Mouse (Mus musculus) testis, adult 2 months (tissue): ENCODE data around the gene Auts2. TPM values are rescaled to one million over a fixed set of nuclear protein-coding genes. Genes with fewer than 3 reads are reported as not detected.

ENCODE experiments used
- H3K27ac ChIP-seq: fragments of 200-500 bp; 2 replicates; pipeline ENCODE4 v1.5.1; 2012; ENCODE audit warnings: low read depth, low read length; ENCODE audit not compliant: control insufficient read depth, insufficient read depth
- H3K27me3 ChIP-seq: fragments of 200-500 bp; 2 replicates; pipeline ENCODE4 v1.6.1; 2012; ENCODE audit warnings: mild to moderate bottlenecking, low read length, moderate library complexity; ENCODE audit not compliant: control insufficient read depth, insufficient read depth
- H3K36me3 ChIP-seq: fragments of 200-500 bp; 2 replicates; pipeline ENCODE4 v1.6.1; 2012; ENCODE audit warnings: mild to moderate bottlenecking, low read length; ENCODE audit not compliant: control insufficient read depth, insufficient read depth
- H3K4me1 ChIP-seq: fragments of 200-500 bp; 2 replicates; pipeline ENCODE4 v1.6.1; 2012; ENCODE audit warnings: low read length; ENCODE audit not compliant: control insufficient read depth, insufficient read depth
- H3K4me3 ChIP-seq: fragments of 200-500 bp; 2 replicates; pipeline ENCODE4 v1.5.1; 2012; ENCODE audit warnings: low read depth, mild to moderate bottlenecking, low read length, moderate library complexity, mixed read lengths; ENCODE audit not compliant: control insufficient read depth
- CTCF ChIP-seq: fragments of 200-500 bp; IDR thresholded peaks from 2 replicates; pipeline ENCODE4 v1.5.1; 2012; ENCODE audit warnings: low read depth, mild to moderate bottlenecking, inconsistent platforms, low read length, moderate library complexity; ENCODE audit not compliant: control insufficient read depth, insufficient read depth, insufficient replicate concordance
- POLR2A ChIP-seq: fragments of 200-500 bp; IDR thresholded peaks from 2 replicates; pipeline ENCODE4 v1.6.1; 2012; ENCODE audit warnings: low read depth, mild to moderate bottlenecking, inconsistent platforms, low read length, moderate library complexity; ENCODE audit not compliant: control insufficient read depth
- polyA plus RNA-seq: library from polyadenylated mRNA; depleted of rRNA; stranded (reverse); fragments of >200 nt; gene quantifications from 2 replicates; pipeline ENCODE4 v1.2.3, GENCODE M21; 2012

Auts2 gene
- polyA plus RNA-seq, 1 experiment, result 4.3 TPM

DNA sequence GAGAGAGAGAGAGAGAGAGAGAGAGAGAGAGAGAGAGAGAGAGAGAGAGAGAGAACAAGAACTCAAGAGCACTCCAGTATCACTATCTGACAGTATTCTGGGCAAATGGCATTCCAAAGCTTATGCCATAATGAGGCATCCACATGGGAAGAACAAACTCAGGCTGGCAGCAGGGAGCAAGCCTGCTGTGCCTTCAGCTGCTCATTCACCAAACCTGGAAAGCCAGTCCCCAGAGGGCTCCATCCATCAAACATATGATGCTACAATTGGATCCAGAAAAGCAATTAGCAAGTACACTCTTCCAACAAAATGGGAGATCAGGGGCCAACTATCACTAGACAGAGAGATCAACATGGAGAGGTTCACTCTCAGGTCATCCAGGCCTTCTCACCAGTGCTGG is 531.3 kb downstream of the Auts2 start:
- no peaks in the 10 kb centered on the region for H3K36me3 ChIP-seq
- H3K4me1 ChIP-seq, result no peaks in the 10 kb centered on the region
- no peak overlapping the region for H3K4me3 ChIP-seq
- H3K27ac ChIP-seq, result no peak overlapping the region
- TF ChIP-seq POLR2A (no peak), CTCF (no peak)
- no peaks in the 10 kb centered on the region for H3K27me3 ChIP-seq

DNA sequence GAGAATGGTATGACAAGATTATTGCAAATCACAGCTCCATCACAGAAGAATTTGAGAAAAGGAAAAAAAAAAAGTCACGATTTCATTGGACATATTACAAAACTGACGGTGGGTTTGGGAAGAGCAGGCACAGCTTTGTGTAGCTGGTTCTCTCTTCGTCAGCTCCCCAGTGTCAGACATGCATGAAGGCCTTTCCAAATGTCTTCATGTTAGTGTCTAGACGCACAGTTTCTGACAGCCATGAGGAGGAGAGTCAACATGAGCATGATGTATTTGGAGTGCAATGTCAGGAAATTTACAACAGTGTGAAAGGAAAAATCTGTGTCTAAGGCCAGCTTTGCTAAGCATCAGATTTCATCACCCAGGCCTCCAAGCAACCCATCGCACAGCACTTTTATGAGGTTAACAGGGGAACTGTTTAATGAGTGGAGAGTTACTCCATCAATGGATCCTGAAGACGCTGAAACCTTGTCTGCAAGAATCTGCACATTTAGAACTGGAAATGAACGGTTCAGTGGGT is 534.4 kb downstream of the Auts2 start:
- no peaks in the 10 kb centered on the region for H3K4me1 ChIP-seq
- TF ChIP-seq POLR2A, result no peak
- no peak for TF ChIP-seq CTCF
- H3K27ac ChIP-seq, result no peak overlapping the region
- H3K4me3 ChIP-seq, result no peak overlapping the region
- no peaks in the 10 kb centered on the region for H3K27me3 ChIP-seq
- no peaks in the 10 kb centered on the region for H3K36me3 ChIP-seq

DNA sequence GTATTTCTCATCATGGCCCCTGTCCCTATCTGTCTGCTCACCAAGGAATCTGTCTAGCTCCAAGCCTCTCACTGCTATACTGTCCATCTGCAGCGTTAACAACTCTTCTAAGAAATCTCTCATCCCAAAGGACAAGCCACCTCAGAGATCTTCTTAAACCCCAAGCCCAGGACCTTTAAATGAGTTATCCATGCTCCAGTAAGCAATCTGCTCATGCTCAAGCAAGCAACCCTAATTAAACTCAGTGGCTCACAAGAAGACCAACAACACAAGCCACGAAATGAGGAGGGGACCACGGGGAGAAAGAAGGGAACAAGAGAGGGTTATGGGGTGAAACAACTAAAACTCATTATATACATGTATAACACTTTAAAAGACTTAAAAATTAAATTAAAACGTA is 535.2 kb downstream of the Auts2 start:
- TF ChIP-seq POLR2A (no peak), CTCF (no peak)
- H3K4me3 ChIP-seq, result no peak overlapping the region
- no peaks in the 10 kb centered on the region for H3K27me3 ChIP-seq
- no peaks in the 10 kb centered on the region for H3K4me1 ChIP-seq
- H3K36me3 ChIP-seq, result no peaks in the 10 kb centered on the region
- no peak overlapping the region for H3K27ac ChIP-seq

DNA sequence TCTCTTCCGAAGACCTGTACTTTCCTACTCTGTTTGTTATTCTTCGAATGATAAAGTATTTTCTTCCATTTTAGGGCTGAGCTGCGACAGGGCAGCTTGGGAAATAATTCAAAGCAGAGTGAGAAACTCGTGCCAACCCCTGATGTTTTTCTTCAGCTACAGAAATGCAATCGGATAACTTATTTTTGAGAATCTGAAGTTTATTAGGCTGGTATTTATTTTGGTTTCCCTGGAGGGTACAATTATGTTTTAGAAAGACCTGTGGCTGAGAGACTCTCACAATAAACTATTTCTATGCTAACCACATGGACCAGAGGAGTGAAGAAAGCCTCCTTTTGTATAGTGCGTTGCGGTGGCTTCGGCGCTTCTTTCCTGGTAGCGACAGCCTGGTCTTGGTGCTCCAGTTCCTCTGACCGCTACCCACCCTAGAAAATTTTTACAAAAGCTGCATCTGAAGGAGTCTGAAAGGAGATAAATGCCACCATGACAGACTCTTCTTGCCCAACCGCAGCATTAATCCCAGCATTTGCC is 550.4 kb downstream of the Auts2 start:
- Histone ChIP-seq H3K36me3 (no peaks in the 10 kb centered on the region), H3K27me3 (no peaks in the 10 kb centered on the region), H3K4me1 (no peaks in the 10 kb centered on the region), H3K4me3 (no peak overlapping the region), H3K27ac (no peak overlapping the region)
- no peak for TF ChIP-seq CTCF
- TF ChIP-seq POLR2A, result no peak

DNA sequence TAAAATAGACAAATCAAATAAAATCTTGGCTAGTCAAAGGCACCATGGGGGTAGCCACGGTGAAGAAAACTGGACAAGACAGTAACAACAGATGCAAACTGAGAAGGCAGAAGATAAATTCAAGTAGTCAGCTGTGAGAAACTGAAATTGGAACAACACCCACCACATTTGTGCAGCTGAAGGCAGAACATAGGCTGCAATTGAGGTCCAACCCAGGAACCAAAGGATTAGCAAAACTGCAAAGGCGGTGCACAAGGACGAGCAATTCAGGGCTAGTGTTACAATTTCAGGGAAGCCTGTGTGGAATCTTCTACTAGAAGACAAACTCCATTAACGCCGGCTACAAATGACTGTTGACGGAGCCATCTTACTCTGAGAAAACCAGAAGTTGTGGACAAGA is 550.9 kb downstream of the Auts2 start:
- Histone ChIP-seq H3K27me3 (no peaks in the 10 kb centered on the region), H3K36me3 (no peaks in the 10 kb centered on the region), H3K27ac (no peak overlapping the region), H3K4me3 (no peak overlapping the region), H3K4me1 (no peaks in the 10 kb centered on the region)
- TF ChIP-seq CTCF (no peak), POLR2A (no peak)

DNA sequence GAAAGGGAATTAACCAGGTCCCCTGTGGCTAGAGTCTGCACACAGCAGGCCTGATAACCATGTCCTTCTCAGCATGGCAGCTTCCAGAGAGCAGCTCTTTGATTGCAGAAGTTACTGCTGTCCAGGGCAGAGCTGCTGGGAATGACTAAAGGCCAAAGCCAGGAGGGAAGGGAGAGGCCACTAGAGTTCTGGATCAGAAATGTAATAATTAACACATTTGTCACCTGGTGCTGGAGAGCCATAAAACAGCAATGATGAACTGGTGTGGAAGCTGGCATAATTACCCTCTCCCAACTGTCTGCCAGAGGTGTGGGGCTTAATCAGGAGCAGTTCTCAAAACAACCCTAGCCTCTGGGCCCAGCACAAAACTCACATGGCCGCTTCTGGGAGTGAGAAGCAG is 552.6 kb downstream of the Auts2 start:
- H3K36me3 ChIP-seq, result no peaks in the 10 kb centered on the region
- no peaks in the 10 kb centered on the region for H3K4me1 ChIP-seq
- H3K27ac ChIP-seq, result no peak overlapping the region

DNA sequence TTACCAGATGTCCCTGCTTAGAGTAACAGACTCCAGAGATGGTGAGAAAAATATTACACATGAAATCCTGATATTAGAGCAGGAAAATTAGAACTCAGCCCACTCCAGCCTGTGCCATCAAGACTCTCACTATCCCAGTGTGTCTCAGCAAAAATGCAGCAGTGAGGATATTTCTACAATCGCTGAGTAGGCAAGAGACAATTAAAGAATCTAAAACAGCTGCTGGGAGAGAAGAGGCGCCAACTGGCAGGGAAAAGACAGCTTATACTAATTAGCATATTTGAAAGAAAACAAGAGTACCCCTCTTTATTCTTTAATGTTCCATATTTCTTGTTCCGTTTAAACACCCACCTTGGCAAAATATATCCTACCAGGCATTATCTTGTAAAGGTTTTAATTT is 561.7 kb downstream of the Auts2 start:
- H3K27ac ChIP-seq, result no peak overlapping the region
- no peak overlapping the region for H3K4me3 ChIP-seq
- H3K27me3 ChIP-seq, result no peaks in the 10 kb centered on the region
- no peaks in the 10 kb centered on the region for H3K36me3 ChIP-seq
- no peak for TF ChIP-seq POLR2A
- TF ChIP-seq CTCF, result no peak
- no peaks in the 10 kb centered on the region for H3K4me1 ChIP-seq

More for the DNA sequence above, 552.6 kb downstream of the Auts2 start:
- H3K27me3 ChIP-seq, result no peaks in the 10 kb centered on the region
- no peak overlapping the region for H3K4me3 ChIP-seq
- TF ChIP-seq POLR2A, result no peak
- no peak for TF ChIP-seq CTCF
